Mouse (Mus musculus) testis, postnatal 10 days (tissue): ENCODE results near the gene Tex38.
A peak's percentile ranks its signal among the peaks of the same experiment; 100 is the strongest.

Source experiments
- DNase-seq: peaks from one replicate; pipeline ENCODE4 v3.0.0; 2021; ENCODE audit warnings: low spot score

Gene Tex38

GRCm38 (mm10) chr4:115780918-115781317, at the start of gene Tex38:
Gene Tex38, minus strand, starts transcription at chr4:115781018.
- no peak for DNase-seq

GRCm38 (mm10) chr4:115830491-115830890, 49.7 kb upstream of the Tex38 start:
- DNase-seq = no peak

GRCm38 (mm10) chr4:115828572-115828902, 47.7 kb upstream of the Tex38 start:
- DNase-seq = no peak

- peak; percentile 86 for DNase-seq
These were observed 47.2 kb upstream of the Tex38 start, which contains the start of gene Mob3c for GRCm38 (mm10) chr4:115827888-115828571. Gene Mob3c, plus strand, starts transcription at chr4:115828092.

- DNase-seq = no peak
These were observed 46.7 kb upstream of the Tex38 start for GRCm38 (mm10) chr4:115827535-115827887.

GRCm38 (mm10) chr4:115827066-115827465, 46.2 kb upstream of the Tex38 start:
- no peak for DNase-seq

GRCm38 (mm10) chr4:115825271-115825670, 44.5 kb upstream of the Tex38 start:
- DNase-seq = no peak

GRCm38 (mm10) chr4:115824178-115824577, 43.4 kb upstream of the Tex38 start:
- no peak for DNase-seq

GRCm38 (mm10) chr4:115821928-115822327, 41.1 kb upstream of the Tex38 start:
- DNase-seq = no peak

- no peak for DNase-seq
These were observed 40.6 kb upstream of the Tex38 start for GRCm38 (mm10) chr4:115821431-115821830.

- no peak for DNase-seq
These were observed 40.1 kb upstream of the Tex38 start for GRCm38 (mm10) chr4:115820944-115821343.

GRCm38 (mm10) chr4:115820199-115820598, 39.4 kb upstream of the Tex38 start:
- DNase-seq = no peak

- no peak for DNase-seq
These were observed 34.8 kb upstream of the Tex38 start for GRCm38 (mm10) chr4:115815606-115816005.

GRCm38 (mm10) chr4:115812326-115812725, 31.5 kb upstream of the Tex38 start:
- DNase-seq = no peak

GRCm38 (mm10) chr4:115799981-115800380, 19.2 kb upstream of the Tex38 start:
- DNase-seq = no peak

- no peak for DNase-seq
These were observed 14.5 kb upstream of the Tex38 start for GRCm38 (mm10) chr4:115795360-115795759.

GRCm38 (mm10) chr4:115790864-115791263, 10.0 kb upstream of the Tex38 start:
- no peak for DNase-seq

GRCm38 (mm10) chr4:115785511-115786034, 4.8 kb upstream of the Tex38 start:
- DNase-seq = no peak

- peak; percentile 86 for DNase-seq
These were observed 4.1 kb upstream of the Tex38 start, which contains the start of gene Atpaf1 for GRCm38 (mm10) chr4:115784769-115785510. Gene Atpaf1, plus strand, starts transcription at chr4:115784812.

- DNase-seq = no peak
These were observed 1.4 kb upstream of the Tex38 start for GRCm38 (mm10) chr4:115782026-115782805.

GRCm38 (mm10) chr4:115780269-115780668, 549 bp downstream of the Tex38 start:
- DNase-seq = no peak

GRCm38 (mm10) chr4:115777627-115778026, 3.2 kb downstream of the Tex38 start:
- no peak for DNase-seq

GRCm38 (mm10) chr4:115775056-115775455, 5.8 kb downstream of the Tex38 start:
- DNase-seq = no peak
